Mouse (Mus musculus) liver, adult (tissue): ENCODE measurements around the gene Thada.

Experiments used
- GATA4 ChIP-seq: IDR thresholded peaks from 2 replicates; pipeline ENCODE4 v1.6.1; 2014; ENCODE audit warnings: mild to moderate bottlenecking, low read length; ENCODE audit not compliant: insufficient replicate concordance

The Thada gene

GRCm38 (mm10) chr17:84322176-84322575, 143.8 kb downstream of the Thada start:
- no peak for TF ChIP-seq GATA4

GRCm38 (mm10) chr17:84321351-84321750, 144.7 kb downstream of the Thada start:
- no peak for TF ChIP-seq GATA4

GRCm38 (mm10) chr17:84320576-84320975, 145.4 kb downstream of the Thada start:
- TF ChIP-seq GATA4, result no peak

- no peak for TF ChIP-seq GATA4
These were observed 151.7 kb downstream of the Thada start for GRCm38 (mm10) chr17:84314341-84314740.

GRCm38 (mm10) chr17:84313494-84313893, 152.5 kb downstream of the Thada start:
- no peak for TF ChIP-seq GATA4

- no peak for TF ChIP-seq GATA4
These were observed 159.9 kb downstream of the Thada start for GRCm38 (mm10) chr17:84306151-84306550.

GRCm38 (mm10) chr17:84305074-84305473, 160.9 kb downstream of the Thada start:
- TF ChIP-seq GATA4, result no peak

- TF ChIP-seq GATA4, result no peak
These were observed 161.9 kb downstream of the Thada start for GRCm38 (mm10) chr17:84304141-84304540.

- no peak for TF ChIP-seq GATA4
These were observed 168.0 kb downstream of the Thada start for GRCm38 (mm10) chr17:84297976-84298375.

- peak; percentile 21; the same call in 1 of the 2 replicates for TF ChIP-seq GATA4
These were observed 172.8 kb downstream of the Thada start for GRCm38 (mm10) chr17:84293221-84293620.

GRCm38 (mm10) chr17:84287675-84288420, 178.2 kb downstream of the Thada start:
- TF ChIP-seq GATA4, result no peak

- no peak for TF ChIP-seq GATA4
These were observed 179.5 kb downstream of the Thada start for GRCm38 (mm10) chr17:84286536-84286935.

GRCm38 (mm10) chr17:84282388-84283280, 183.4 kb downstream of the Thada start:
- no peak for TF ChIP-seq GATA4

- TF ChIP-seq GATA4, result no peak
These were observed 187.0 kb downstream of the Thada start for GRCm38 (mm10) chr17:84279001-84279400.

- no peak for TF ChIP-seq GATA4
These were observed 187.6 kb downstream of the Thada start for GRCm38 (mm10) chr17:84278193-84278953.

GRCm38 (mm10) chr17:84274999-84275398, 191.0 kb downstream of the Thada start:
- TF ChIP-seq GATA4, result no peak

GRCm38 (mm10) chr17:84274163-84274562, 191.8 kb downstream of the Thada start:
- no peak for TF ChIP-seq GATA4
